Mouse (Mus musculus): ENCODE data around the gene Fhod1. TPM values are rescaled to one million over a fixed set of nuclear protein-coding genes. Genes with fewer than 3 reads are reported as not detected.

Fhod1 gene
- polyA plus RNA-seq, 1 experiment from 2014 or later, result 3.4 TPM

DNA sequence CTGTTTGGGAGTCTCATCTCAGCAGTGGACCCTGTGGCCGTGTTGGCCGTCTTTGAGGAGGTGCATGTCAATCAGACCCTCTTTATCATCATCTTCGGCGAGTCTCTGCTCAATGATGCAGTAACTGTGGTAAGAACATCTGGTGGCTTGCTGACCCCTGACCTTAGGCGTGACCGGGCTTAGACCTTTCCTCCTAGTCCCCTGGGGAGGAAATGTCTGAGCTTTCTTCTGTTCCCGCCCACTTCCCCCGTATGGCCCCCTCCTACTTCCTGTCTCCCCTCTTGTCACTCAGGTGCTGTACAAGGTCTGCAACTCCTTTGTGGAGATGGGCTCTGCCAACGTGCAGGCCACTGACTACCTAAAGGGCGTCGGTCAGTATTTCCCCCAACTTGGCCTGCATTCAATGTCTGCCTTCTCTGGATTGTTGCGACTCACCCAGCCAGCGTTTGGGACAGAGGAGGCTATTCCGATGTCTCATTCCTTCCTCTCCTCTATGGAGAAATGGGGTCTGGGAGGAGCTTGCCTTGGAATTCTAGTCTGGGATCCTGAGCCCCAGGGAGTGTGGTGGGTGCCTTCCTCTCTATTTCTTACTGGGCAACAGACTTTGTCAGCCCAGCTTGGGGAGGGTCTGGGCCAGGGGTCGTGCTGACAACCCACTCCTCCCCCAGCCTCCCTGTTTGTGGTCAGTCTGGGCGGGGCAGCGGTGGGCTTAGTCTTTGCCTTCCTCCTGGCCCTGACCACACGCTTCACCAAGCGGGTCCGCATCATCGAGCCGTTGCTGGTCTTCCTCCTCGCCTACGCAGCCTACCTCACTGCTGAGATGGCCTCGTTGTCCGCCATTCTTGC is 7.6 kb upstream of the Fhod1 start:
- Histone ChIP-seq H3K36me3 (ENCODE audit: control insufficient read depth, insufficient read depth, low read length) (peaks cover 3% of the 10 kb centered on the region; the same call in 1 of the 2 replicates), H3K27ac (replicated peaks; ENCODE audit: low read depth, low read length) (no peak overlapping the region), H3K4me2 (ENCODE audit: low read depth, severe bottlenecking) (no peak overlapping the region), H3K9ac (ENCODE audit: low read length) (no peak overlapping the region), H3K4me3 (ENCODE audit: low read depth, low read length) (no peak overlapping the region), H3K9me3 (ENCODE audit: control insufficient read depth, low read length) (no peaks in the 10 kb centered on the region), H3K4me1 (ENCODE audit: control insufficient read depth, insufficient read depth, low read length) (peaks cover 10% of the 10 kb centered on the region), H3K27me3 (ENCODE audit: control insufficient read depth, insufficient read depth, low read length) (no peaks in the 10 kb centered on the region)
- ATAC-seq (ENCODE audit: insufficient number of reproducible peaks, low FRiP score, low TSS enrichment, low read depth) (no peak), DNase-seq (ENCODE audit: low spot score) (peak; percentile 35)
- 62% methylated on average over 26 of the region's 26 CpGs for WGBS

DNA sequence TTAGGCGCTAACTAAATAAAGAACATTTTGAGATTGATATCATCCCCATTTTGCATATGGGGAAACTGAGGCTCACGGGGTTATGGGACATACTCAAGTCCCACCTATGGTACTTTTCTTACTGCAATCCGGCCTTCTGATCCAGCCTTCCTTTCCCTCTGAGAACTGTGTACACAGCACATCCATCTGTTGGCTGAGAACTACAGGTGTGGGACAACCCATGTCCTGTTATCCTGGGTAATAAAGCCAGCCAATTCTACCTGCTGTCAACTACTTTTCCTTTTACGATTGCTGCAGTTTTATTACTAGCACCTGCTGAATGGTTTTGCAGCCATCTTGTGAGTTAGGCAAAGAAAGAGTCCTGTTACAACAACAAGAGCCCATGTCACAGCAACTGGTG is 6.8 kb upstream of the Fhod1 start:
- Histone ChIP-seq H3K4me1 (ENCODE audit: control insufficient read depth, insufficient read depth, low read length) (peaks cover 15% of the 10 kb centered on the region), H3K27me3 (ENCODE audit: control insufficient read depth, insufficient read depth, low read length) (no peaks in the 10 kb centered on the region), H3K36me3 (ENCODE audit: control insufficient read depth, insufficient read depth, low read length) (peaks cover 3% of the 10 kb centered on the region; the same call in 1 of the 2 replicates), H3K9me3 (ENCODE audit: control insufficient read depth, low read length) (no peaks in the 10 kb centered on the region), H3K4me3 (ENCODE audit: low read depth, low read length) (no peak overlapping the region), H3K27ac (replicated peaks; ENCODE audit: low read depth, low read length) (no peak overlapping the region), H3K9ac (ENCODE audit: low read length) (no peak overlapping the region), H3K4me2 (ENCODE audit: low read depth, severe bottlenecking) (no peak overlapping the region)
- ATAC-seq (ENCODE audit: insufficient number of reproducible peaks, low FRiP score, low TSS enrichment, low read depth), result no peak
- 80% methylated on average over 4 of the region's 4 CpGs for WGBS
- no peak for DNase-seq (ENCODE audit: low spot score)

DNA sequence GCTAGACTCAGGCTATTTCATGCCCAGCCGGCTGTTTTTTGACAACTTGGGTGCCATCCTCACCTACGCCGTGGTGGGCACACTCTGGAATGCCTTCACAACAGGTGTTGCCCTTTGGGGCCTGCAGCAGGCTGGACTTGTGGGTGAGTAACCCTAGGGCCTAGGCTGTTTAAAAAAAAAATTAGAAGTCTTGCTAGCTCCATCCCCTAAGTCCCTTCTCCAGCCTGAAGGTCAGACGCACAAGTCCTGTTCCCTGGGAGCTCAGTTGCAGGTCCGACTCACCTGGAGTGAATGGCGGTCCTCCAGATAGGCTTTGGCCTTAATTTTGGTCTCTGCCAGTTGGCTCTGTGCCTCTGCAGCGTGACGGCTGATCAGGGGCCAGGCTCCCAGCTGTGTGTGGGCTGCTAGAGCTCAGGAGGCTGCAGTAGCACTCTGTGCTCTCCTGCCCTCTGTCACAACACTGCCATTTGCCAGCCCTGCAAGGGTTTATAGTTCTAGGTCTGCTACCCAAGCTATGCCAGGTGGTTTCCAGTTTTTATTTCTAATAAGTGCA is 5.9 kb upstream of the Fhod1 start:
- DNase-seq (ENCODE audit: low spot score) (no peak), ATAC-seq (ENCODE audit: insufficient number of reproducible peaks, low FRiP score, low TSS enrichment, low read depth) (no peak)
- Histone ChIP-seq H3K9me3 (ENCODE audit: control insufficient read depth, low read length) (no peaks in the 10 kb centered on the region), H3K9ac (ENCODE audit: low read length) (no peak overlapping the region), H3K36me3 (ENCODE audit: control insufficient read depth, insufficient read depth, low read length) (peaks cover 3% of the 10 kb centered on the region; the same call in 1 of the 2 replicates), H3K4me3 (ENCODE audit: low read depth, low read length) (no peak overlapping the region), H3K4me2 (ENCODE audit: low read depth, severe bottlenecking) (no peak overlapping the region), H3K4me1 (ENCODE audit: control insufficient read depth, insufficient read depth, low read length) (peaks cover 15% of the 10 kb centered on the region), H3K27ac (replicated peaks; ENCODE audit: low read depth, low read length) (no peak overlapping the region), H3K27me3 (ENCODE audit: control insufficient read depth, insufficient read depth, low read length) (no peaks in the 10 kb centered on the region)
- 77% methylated on average over 8 of the region's 8 CpGs for WGBS

DNA sequence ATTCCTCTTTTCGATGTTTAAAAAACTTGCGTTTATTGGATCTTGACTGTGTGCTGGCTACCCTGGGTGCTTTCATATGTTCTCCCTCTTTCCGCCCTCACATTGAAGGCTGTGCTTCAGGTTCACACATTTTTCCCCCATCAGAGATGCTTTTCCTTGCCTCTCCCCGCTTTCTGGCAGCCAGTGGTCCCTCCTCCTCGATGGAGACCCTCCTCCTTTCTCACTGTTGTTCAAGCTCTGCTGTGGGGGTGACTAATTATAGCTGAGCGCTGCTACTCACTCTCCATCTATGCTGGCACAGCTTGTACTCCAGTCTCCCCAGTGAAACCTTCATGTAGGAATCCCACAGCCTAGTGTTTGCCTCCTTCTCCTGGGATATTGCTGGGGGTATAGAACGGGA is 2.4 kb upstream of the Fhod1 start:
- no peaks in the 10 kb centered on the region for H3K36me3 ChIP-seq (ENCODE audit: control insufficient read depth, insufficient read depth, low read length)
- no peak for ATAC-seq (ENCODE audit: insufficient number of reproducible peaks, low FRiP score, low TSS enrichment, low read depth)
- peaks cover 22% of the 10 kb centered on the region for H3K4me1 ChIP-seq (ENCODE audit: control insufficient read depth, insufficient read depth, low read length)
- no peak for DNase-seq (ENCODE audit: low spot score)
- no peak overlapping the region for H3K9ac ChIP-seq (ENCODE audit: low read length)
- no peak overlapping the region for H3K4me3 ChIP-seq (ENCODE audit: low read depth, low read length)
- WGBS, result 42% methylated on average over 7 of the region's 7 CpGs
- peak overlapping the region; percentile 98 for H3K4me2 ChIP-seq (ENCODE audit: low read depth, severe bottlenecking)
- H3K9me3 ChIP-seq (ENCODE audit: control insufficient read depth, low read length), result no peaks in the 10 kb centered on the region
- H3K27ac ChIP-seq (replicated peaks; ENCODE audit: low read depth, low read length), result no peak overlapping the region
- no peaks in the 10 kb centered on the region for H3K27me3 ChIP-seq (ENCODE audit: control insufficient read depth, insufficient read depth, low read length)

- peak; percentile 71 for DNase-seq (ENCODE audit: low spot score)
- Histone ChIP-seq H3K27me3 (ENCODE audit: control insufficient read depth, insufficient read depth, low read length) (no peaks in the 10 kb centered on the region), H3K36me3 (ENCODE audit: control insufficient read depth, insufficient read depth, low read length) (no peaks in the 10 kb centered on the region), H3K9ac (ENCODE audit: low read length) (peak overlapping the region; percentile 74), H3K4me2 (ENCODE audit: low read depth, severe bottlenecking) (peak overlapping the region; percentile 98), H3K9me3 (ENCODE audit: control insufficient read depth, low read length) (no peaks in the 10 kb centered on the region), H3K27ac (replicated peaks; ENCODE audit: low read depth, low read length) (no peak overlapping the region; the same call in 1 of the 2 replicates), H3K4me1 (ENCODE audit: control insufficient read depth, insufficient read depth, low read length) (peaks cover 19% of the 10 kb centered on the region), H3K4me3 (ENCODE audit: low read depth, low read length) (peak overlapping the region; percentile 67)
- WGBS, result under 1% methylated on average over 47 of the region's 48 CpGs
- ATAC-seq (ENCODE audit: insufficient number of reproducible peaks, low FRiP score, low TSS enrichment, low read depth), result peak; percentile 18; the same call in 1 of the 2 replicates
These were observed 1.5 kb upstream of the Fhod1 start for GRCm38 (mm10) chr8:105349096-105349771.

DNA sequence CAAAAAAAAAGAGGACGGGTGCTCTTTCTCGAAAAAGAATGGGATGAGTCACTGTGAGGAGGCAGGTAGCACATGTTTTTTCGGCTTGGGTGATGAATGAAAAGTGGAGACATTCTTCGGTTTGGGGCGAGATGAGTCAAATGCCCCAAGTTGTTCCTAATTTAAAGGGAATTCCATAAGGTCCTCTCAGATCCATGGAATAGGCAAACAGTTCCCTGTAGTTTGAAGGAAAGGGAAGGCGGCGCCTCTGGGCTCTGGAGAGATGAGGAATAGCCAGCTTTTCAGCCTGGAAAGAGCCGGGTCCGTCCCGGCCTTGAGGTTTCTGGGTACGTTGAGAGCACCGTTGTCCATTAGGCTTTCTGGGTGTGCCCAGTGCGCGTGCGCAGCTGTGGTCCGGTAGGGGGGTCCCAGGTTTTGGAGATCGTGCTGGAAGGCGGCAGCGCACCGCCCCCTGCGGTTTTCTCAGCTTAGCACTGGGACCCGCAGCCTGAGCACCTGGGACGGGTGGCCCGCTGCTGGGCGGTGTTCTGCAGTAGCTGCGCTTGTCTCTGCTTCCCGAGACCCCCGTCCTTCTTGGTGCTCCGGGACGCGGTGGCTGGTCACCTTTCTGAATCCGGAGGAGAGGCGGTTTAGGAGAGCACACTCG is 820 bp upstream of the Fhod1 start, which contains the start of gene Slc9a5:
Slc9a5 (plus strand) TSS at position 394 of the 646 bp plus-strand sequence.
- H3K4me1 ChIP-seq (ENCODE audit: control insufficient read depth, insufficient read depth, low read length), result peaks cover 19% of the 10 kb centered on the region
- 0 out of 2 replicates have a peak, but pooled peaks have one; percentile 2 for ATAC-seq (ENCODE audit: insufficient number of reproducible peaks, low FRiP score, low TSS enrichment, low read depth)
- peak within 1 kb of the TSS; percentile 67 for H3K4me3 ChIP-seq (ENCODE audit: low read depth, low read length)
- H3K27me3 ChIP-seq (ENCODE audit: control insufficient read depth, insufficient read depth, low read length), result no peaks in the 10 kb centered on the region
- DNase-seq (ENCODE audit: low spot score), result peak; percentile 88
- H3K9ac ChIP-seq (ENCODE audit: low read length), result peak within 1 kb of the TSS; percentile 75
- no peaks in the 10 kb centered on the region for H3K36me3 ChIP-seq (ENCODE audit: control insufficient read depth, insufficient read depth, low read length)
- H3K9me3 ChIP-seq (ENCODE audit: control insufficient read depth, low read length), result no peaks in the 10 kb centered on the region
- peak within 1 kb of the TSS; percentile 63 for H3K27ac ChIP-seq (replicated peaks; ENCODE audit: low read depth, low read length)
- peak within 1 kb of the TSS; percentile 98 for H3K4me2 ChIP-seq (ENCODE audit: low read depth, severe bottlenecking)
- WGBS, result under 1% methylated on average over 34 of the region's 34 CpGs

DNA sequence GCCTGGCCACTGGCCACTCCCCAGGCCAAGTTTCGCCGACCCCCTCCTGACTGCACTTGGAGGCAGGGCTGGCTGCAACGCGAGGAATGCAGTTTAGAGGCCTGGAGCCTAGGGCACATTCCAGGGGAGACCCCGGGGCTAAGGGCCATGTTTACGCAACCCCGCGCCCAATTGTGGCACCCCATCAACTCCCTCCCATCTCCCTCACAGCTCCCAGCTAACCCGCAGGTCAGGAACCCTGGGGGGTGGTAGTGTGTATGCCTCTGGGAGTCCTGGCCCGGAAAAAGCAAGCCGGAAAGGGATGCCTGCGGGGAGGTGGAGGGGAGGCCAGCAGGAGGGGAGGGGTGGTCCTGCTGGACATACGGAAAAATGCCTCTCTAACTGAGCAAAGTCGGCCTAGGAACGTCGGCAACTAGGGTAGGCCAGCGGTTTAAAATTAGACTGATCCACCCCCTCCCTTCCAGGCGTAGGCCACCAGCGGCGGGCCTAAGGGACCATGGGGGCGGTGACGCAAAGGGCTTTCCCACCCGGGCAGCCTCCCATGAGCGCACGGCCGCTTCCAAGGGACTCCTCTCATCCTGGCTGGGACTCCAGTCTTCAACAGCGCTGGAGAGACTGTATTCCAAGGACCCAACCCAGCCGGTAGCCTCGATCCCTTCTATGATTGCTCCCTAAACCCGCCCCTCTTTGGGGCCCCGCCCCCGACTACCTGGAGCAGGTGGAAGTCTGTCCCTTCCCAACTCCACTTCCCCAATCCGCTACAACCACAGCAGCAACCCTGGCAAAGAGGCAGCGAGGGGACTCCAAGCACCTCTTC is 934 bp downstream of the Fhod1 start:
- Histone ChIP-seq H3K4me1 (ENCODE audit: control insufficient read depth, insufficient read depth, low read length) (peaks cover 19% of the 10 kb centered on the region), H3K9me3 (ENCODE audit: control insufficient read depth, low read length) (no peaks in the 10 kb centered on the region), H3K4me2 (ENCODE audit: low read depth, severe bottlenecking) (peak overlapping the region; percentile 98), H3K4me3 (ENCODE audit: low read depth, low read length) (peak overlapping the region; percentile 67), H3K36me3 (ENCODE audit: control insufficient read depth, insufficient read depth, low read length) (no peaks in the 10 kb centered on the region), H3K27ac (replicated peaks; ENCODE audit: low read depth, low read length) (peak overlapping the region; percentile 37; the same call in 1 of the 2 replicates), H3K27me3 (ENCODE audit: control insufficient read depth, insufficient read depth, low read length) (no peaks in the 10 kb centered on the region), H3K9ac (ENCODE audit: low read length) (peak overlapping the region; percentile 64)
- DNase-seq (ENCODE audit: low spot score), result peak; percentile 66
- under 1% methylated on average over 34 of the region's 34 CpGs for WGBS
- peak; percentile 10 for ATAC-seq (ENCODE audit: insufficient number of reproducible peaks, low FRiP score, low TSS enrichment, low read depth)
